Mouse (Mus musculus) forebrain, embryonic 10.5 days (tissue): ENCODE data around the gene Svs4. TPM values are rescaled to one million over a fixed set of nuclear protein-coding genes. Genes with fewer than 3 reads are reported as not detected.
"Not testable (repeated sequence)": the region's sequence is repeated elsewhere in the genome, so short reads cannot be mapped to it uniquely, and the experiment has no call there.

Experiments
- DNase-seq: peaks from one replicate; pipeline ENCODE4 v3.0.0-alpha.2; 2017; ENCODE audit warnings: low spot score; ENCODE audit errors: extremely low spot score
- H3K27ac ChIP-seq: fragments of 300-500 bp; sonication (generic); 2 replicates; pipeline ENCODE4 v1.5.1; 2016; ENCODE audit warnings: mild to moderate bottlenecking
- H3K27me3 ChIP-seq: fragments of 300-500 bp; sonication (generic); 2 replicates; pipeline ENCODE4 v1.6.1; 2016; ENCODE audit warnings: mild to moderate bottlenecking; ENCODE audit not compliant: poor library complexity, severe bottlenecking
- H3K36me3 ChIP-seq: fragments of 300-500 bp; sonication (generic); replicated peaks from 2 replicates; pipeline ENCODE4 v1.6.1; 2016; ENCODE audit warnings: mild to moderate bottlenecking, moderate library complexity
- H3K4me1 ChIP-seq: fragments of 300-500 bp; sonication (generic); 2 replicates; pipeline ENCODE4 v1.6.1; 2016
- H3K4me3 ChIP-seq: fragments of 300-500 bp; sonication (generic); 2 replicates; pipeline ENCODE4 v1.5.1; 2016; ENCODE audit warnings: mild to moderate bottlenecking, moderate library complexity
- H3K9me3 ChIP-seq: fragments of 300-500 bp; sonication (generic); 2 replicates; pipeline ENCODE4 v1.6.1; 2016; ENCODE audit warnings: mild to moderate bottlenecking, moderate library complexity
- WGBS: fragments of 180-500 bp; shearing (Covaris S2); methylation state at CpG from one replicate; pipeline ENCODE4 v1.1.7; 2016; 5-methylcytosine and 5-hydroxymethylcytosine counted together
- polyA plus RNA-seq: library from polyadenylated mRNA; unstranded; fragments of >200 nt; fragmentation: Nextera tagmentation; extraction: Ambion mirVana; gene quantifications from 2 replicates; pipeline ENCODE4 v1.2.1, GENCODE M21; 2016

Gene Svs4
- polyA plus RNA-seq: not detected in 2 replicates

GRCm38 (mm10) chr2:164278359-164278758 is at the start of gene Svs4:
Svs4 (minus strand) TSS chr2:164278459.
- Histone ChIP-seq H3K4me3 (no peak within 1 kb of the TSS), H3K9me3 (no peaks in the 10 kb centered on the region), H3K36me3 (no peaks in the 10 kb centered on the region), H3K27me3 (no peaks in the 10 kb centered on the region), H3K27ac (no peak within 1 kb of the TSS), H3K4me1 (no peaks in the 10 kb centered on the region)
- WGBS: 92% methylated on average over 4 of the region's 4 CpGs
- DNase-seq: no peak

- H3K4me1 ChIP-seq: no peaks in the 10 kb centered on the region
- WGBS: 91% methylated on average over 6 of the region's 6 CpGs
- H3K27me3 ChIP-seq: no peaks in the 10 kb centered on the region
- H3K36me3 ChIP-seq: no peaks in the 10 kb centered on the region
- DNase-seq: no peak
- H3K27ac ChIP-seq: no peak overlapping the region
- H3K9me3 ChIP-seq: no peaks in the 10 kb centered on the region
- H3K4me3 ChIP-seq: no peak overlapping the region
Observed at GRCm38 (mm10) chr2:164320983-164321382, 42.7 kb upstream of the Svs4 start.

- not testable (repeated sequence) for H3K27me3 ChIP-seq, H3K36me3 ChIP-seq, H3K9me3 ChIP-seq, DNase-seq, H3K4me3 ChIP-seq, H3K27ac ChIP-seq, H3K4me1 ChIP-seq
- 88% methylated on average over 1 of the region's 1 CpGs for WGBS
Observed at GRCm38 (mm10) chr2:164316451-164316850, 38.2 kb upstream of the Svs4 start, which contains the start of gene Svs6. Svs6 (plus strand) TSS chr2:164316751.

- H3K4me3 ChIP-seq, DNase-seq, H3K27ac ChIP-seq, H3K4me1 ChIP-seq, H3K27me3 ChIP-seq, H3K9me3 ChIP-seq, H3K36me3 ChIP-seq: not testable (repeated sequence)
Observed at GRCm38 (mm10) chr2:164315460-164315859, 37.2 kb upstream of the Svs4 start.

GRCm38 (mm10) chr2:164312599-164312998 is 34.3 kb upstream of the Svs4 start:
- H3K27me3 ChIP-seq: no peaks in the 10 kb centered on the region
- no peaks in the 10 kb centered on the region for H3K36me3 ChIP-seq
- WGBS: 90% methylated on average over 5 of the region's 5 CpGs
- no peak for DNase-seq
- H3K27ac ChIP-seq: no peak overlapping the region
- H3K4me3 ChIP-seq: no peak overlapping the region
- no peaks in the 10 kb centered on the region for H3K9me3 ChIP-seq
- no peaks in the 10 kb centered on the region for H3K4me1 ChIP-seq

GRCm38 (mm10) chr2:164288968-164289367 is 10.7 kb upstream of the Svs4 start, which contains the start of gene Svs3a:
Svs3a (plus strand) TSS chr2:164289268.
- not testable (repeated sequence) for H3K4me1 ChIP-seq, H3K9me3 ChIP-seq, H3K4me3 ChIP-seq, H3K36me3 ChIP-seq, H3K27me3 ChIP-seq, DNase-seq, H3K27ac ChIP-seq
- WGBS: 89% methylated on average over 1 of the region's 1 CpGs

- H3K27ac ChIP-seq, H3K36me3 ChIP-seq, H3K9me3 ChIP-seq, H3K4me3 ChIP-seq, DNase-seq, H3K4me1 ChIP-seq, H3K27me3 ChIP-seq: not testable (repeated sequence)
- 86% methylated on average over 1 of the region's 1 CpGs for whole genome bisulfite sequencing
Observed at GRCm38 (mm10) chr2:164256540-164256939, 21.7 kb downstream of the Svs4 start, which contains the start of gene Svs3b. Svs3b (minus strand) TSS chr2:164256640.

- peaks cover 3% of the 10 kb centered on the region; the same call in 1 of the 2 replicates for H3K4me1 ChIP-seq
- no peaks in the 10 kb centered on the region for H3K27me3 ChIP-seq
- H3K9me3 ChIP-seq: no peaks in the 10 kb centered on the region
- H3K36me3 ChIP-seq: no peaks in the 10 kb centered on the region
- H3K27ac ChIP-seq: no peak within 1 kb of the TSS
- 89% methylated on average over 3 of the region's 3 CpGs for WGBS
- DNase-seq: no peak
- no peak within 1 kb of the TSS for H3K4me3 ChIP-seq
Observed at GRCm38 (mm10) chr2:164238366-164238765, 39.9 kb downstream of the Svs4 start, which contains the start of gene Svs2. Svs2 (minus strand) TSS chr2:164238466.

- DNase-seq: no peak
- Histone ChIP-seq H3K9me3 (no peaks in the 10 kb centered on the region), H3K4me1 (no peaks in the 10 kb centered on the region), H3K27me3 (no peaks in the 10 kb centered on the region), H3K36me3 (no peaks in the 10 kb centered on the region), H3K27ac (no peak overlapping the region), H3K4me3 (no peak overlapping the region)
- 92% methylated on average over 8 of the region's 8 CpGs for WGBS
Observed at GRCm38 (mm10) chr2:164232671-164233070, 45.6 kb downstream of the Svs4 start.

GRCm38 (mm10) chr2:164228361-164229070 is 49.7 kb downstream of the Svs4 start:
- Histone ChIP-seq H3K9me3 (no peaks in the 10 kb centered on the region), H3K27ac (no peak overlapping the region), H3K27me3 (no peaks in the 10 kb centered on the region), H3K4me1 (no peaks in the 10 kb centered on the region), H3K36me3 (no peaks in the 10 kb centered on the region), H3K4me3 (no peak overlapping the region)
- DNase-seq: no peak
- 91% methylated on average over 8 of the region's 8 CpGs for WGBS

Other genes with a start within 250 kb of the Svs4 start
- 38.8 and 39.8 TPM in 2 replicates for gene Stk4, start 208.1 kb downstream of the Svs4 start, polyA plus RNA-seq
- 59.4 and 59.9 TPM in 2 replicates for gene Tomm34, start 207.3 kb downstream of the Svs4 start, polyA plus RNA-seq
- gene Kcns1, start 107.3 kb downstream of the Svs4 start, polyA plus RNA-seq: not detected in 2 replicates
- not detected in 2 replicates for gene Wfdc5, start 95.7 kb downstream of the Svs4 start, polyA plus RNA-seq
- not detected in 2 replicates for gene Wfdc12, start 87.9 kb downstream of the Svs4 start, polyA plus RNA-seq
- not detected in 2 replicates for gene Wfdc15a, start 78.3 kb downstream of the Svs4 start, polyA plus RNA-seq
- gene Wfdc15b, start 56.8 kb downstream of the Svs4 start, polyA plus RNA-seq: not detected in 2 replicates
- not detected in 2 replicates for gene Svs2, start 40.0 kb downstream of the Svs4 start, polyA plus RNA-seq
- not detected in 2 replicates for gene Svs3b, start 21.8 kb downstream of the Svs4 start, polyA plus RNA-seq
- not detected in 2 replicates for gene Svs3a, start 10.8 kb upstream of the Svs4 start, polyA plus RNA-seq
- not detected in 2 replicates for gene Svs6, start 38.3 kb upstream of the Svs4 start, polyA plus RNA-seq
- gene Svs5, start 54.3 kb upstream of the Svs4 start, polyA plus RNA-seq: not detected in 2 replicates
- gene Slpi, start 110.6 kb upstream of the Svs4 start, polyA plus RNA-seq: 0.22 and 0.36 TPM in 2 replicates
- gene Rbpjl, start 124.7 kb upstream of the Svs4 start, polyA plus RNA-seq: not detected in 2 replicates
- not detected in 2 replicates for gene Matn4, start 126.7 kb upstream of the Svs4 start, polyA plus RNA-seq
- 19.6 and 22.7 TPM in 2 replicates for gene Sdc4, start 165.4 kb upstream of the Svs4 start, polyA plus RNA-seq
- gene Sys1, start 178.5 kb upstream of the Svs4 start, polyA plus RNA-seq: 57.9 and 59.5 TPM in 2 replicates
- 2.0 and 3.0 TPM in 2 replicates for gene Gm20458, start 182.5 kb upstream of the Svs4 start, polyA plus RNA-seq
- gene Trp53tg5, start 195.3 kb upstream of the Svs4 start, polyA plus RNA-seq: not detected in 2 replicates
- gene Dbndd2, start 207.6 kb upstream of the Svs4 start, polyA plus RNA-seq: 3.1 and 4.8 TPM in 2 replicates
- 38.5 and 42.0 TPM in 2 replicates for gene Pigt, start 219.1 kb upstream of the Svs4 start, polyA plus RNA-seq